Mouse (Mus musculus): ENCODE data around the gene Cngb1.

Gene Cngb1

DNA sequence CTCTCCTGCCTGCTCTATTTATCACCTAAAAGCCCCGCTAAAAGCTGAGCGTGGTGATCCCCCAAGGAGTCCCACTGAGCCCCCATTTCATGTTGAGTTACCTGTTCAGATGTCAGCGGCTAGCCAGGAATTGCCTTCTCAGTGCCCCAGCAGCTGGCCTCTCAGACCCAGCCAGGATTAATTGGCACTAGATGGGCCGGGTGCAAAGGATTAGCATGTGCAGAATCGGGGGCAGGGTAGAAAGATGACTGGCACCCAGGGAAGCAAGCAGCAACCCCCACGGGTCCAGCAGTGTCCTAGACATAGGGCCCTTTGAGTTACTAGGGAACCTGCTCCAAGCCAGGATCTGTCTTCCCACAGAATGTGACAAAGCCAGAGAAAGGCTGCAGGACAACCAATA is at the start of gene Cngb1:
Cngb1 (minus strand) TSS at position 155 of the 400 bp plus-strand sequence.
- no peak for DNase-seq

DNA sequence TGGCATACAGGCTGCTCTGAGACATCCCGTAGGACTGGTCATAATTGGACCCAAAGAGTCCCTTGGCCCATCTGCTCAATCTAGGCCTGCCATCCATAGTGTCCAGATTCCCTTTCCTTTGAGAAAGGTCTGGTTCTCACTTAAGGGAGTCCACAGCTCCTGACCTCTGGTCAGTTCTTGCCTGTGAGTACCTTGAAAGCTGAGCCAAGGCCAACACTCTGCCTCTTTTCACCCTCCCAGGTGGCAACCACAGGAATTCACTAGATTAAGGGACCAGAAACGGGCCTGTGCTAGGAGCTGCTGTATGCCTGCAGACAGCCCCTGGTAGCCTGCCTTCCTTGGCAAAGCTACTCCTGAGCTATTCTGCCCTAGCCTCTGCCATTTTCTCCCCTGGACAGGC is 48.2 kb upstream of the Cngb1 start:
- DNase-seq, result no peak

DNA sequence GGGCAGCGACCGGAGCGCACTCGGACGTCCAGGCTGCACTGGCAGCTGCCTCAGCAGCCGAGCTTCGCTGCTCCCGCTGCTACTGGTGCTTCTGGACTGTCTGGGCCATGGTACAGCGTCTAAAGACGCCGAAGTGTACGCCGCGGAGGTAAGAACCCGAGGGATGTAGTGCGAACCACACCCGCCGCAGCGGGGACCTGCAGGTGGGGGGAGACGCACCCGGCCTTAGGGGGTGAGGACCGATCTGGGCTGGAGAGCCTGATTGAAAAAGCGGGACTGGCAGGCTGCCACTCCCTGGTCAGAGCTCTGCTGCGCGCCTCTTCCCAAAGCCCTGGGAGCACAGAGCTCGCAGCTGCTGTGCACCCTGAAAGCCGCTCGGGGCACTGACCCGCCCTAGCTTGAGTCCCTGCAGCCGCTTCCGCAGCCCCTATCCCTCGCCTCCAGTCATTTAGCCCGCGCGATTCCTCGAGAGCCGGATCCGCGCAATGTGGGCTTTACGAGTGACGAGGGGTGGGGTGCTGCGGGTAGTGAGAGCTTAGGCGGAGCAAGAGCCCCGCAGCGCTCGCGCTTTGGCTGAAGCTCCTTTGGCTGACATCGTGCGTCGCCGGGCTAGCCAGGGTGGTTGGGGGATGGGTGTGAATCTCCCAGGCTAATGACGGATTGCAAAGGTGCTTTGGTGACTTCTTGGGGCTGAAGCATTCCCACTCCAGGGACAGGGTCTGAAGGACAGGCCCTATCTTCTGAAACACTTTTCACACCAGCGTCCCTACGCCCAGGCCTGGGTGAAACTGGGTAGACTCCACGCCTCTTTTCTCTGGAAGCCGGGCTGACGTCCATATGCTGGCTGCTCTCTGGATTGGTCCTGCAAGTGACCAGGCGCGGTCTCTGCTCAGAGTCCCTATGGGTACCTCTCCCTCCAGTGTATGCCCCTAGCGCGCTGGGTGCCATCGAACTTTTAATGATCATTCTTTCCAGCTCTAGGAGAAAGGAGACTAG is 46.8 kb upstream of the Cngb1 start:
- peak; percentile 72 for DNase-seq

DNA sequence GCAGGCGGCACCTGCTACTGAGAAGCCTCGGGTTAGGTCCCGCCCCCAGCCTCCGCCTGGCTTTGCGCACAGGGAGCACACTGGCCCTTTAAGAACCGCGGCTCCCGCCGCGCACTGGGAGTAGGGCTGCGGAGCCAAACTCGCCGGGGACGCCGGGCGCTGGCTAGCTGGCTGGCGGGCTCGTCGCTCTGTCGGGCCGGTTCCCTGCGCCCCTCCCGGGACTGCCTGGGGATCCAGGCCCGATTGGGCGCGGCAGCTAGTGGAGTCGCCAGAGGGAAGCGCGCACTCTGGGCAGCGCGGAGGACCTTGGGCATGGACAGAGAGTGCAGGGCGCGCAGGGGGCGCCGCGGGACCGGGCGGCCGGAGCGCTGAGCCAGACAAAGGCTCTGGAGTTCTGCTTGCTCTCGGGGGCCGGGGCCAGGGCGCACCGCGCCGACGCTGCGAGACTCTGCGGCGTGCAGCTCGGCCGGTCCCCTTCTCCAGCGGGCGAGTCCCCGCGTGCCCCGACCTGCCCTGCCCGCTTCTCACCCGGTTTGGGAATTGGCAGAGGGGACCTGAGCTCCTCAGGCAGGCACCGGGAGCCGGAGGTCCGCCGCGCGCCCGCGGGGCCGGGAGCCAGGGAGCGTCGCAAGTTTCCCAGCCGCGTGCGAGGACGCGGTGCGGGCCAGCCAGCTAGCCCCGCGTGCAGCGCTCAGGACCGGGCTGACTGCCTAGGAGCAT is 45.9 kb upstream of the Cngb1 start, which contains the start of gene Mmp15:
Mmp15 (plus strand) TSS at position 118 of the 720 bp plus-strand sequence.
- peak; percentile 84 for DNase-seq

DNA sequence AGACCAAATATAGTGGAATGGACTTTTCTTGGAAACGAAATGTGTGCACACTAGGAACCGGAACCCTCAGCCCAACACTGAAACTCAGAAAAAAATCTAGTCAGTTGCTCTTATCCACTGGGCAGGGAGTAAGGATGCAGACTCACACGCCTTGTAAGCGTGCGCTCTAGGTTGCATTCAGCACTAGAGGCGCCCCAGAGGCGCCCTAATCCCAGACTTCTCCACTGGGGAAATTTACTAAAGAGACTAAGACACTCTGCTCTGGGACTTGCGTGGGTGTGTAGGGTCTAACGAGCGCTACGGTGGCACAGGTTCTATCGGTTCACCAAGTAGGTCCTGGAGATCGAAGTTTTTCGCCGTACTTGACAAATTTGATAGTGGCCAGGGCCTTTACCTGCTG is 45.1 kb upstream of the Cngb1 start:
- no peak for DNase-seq

DNA sequence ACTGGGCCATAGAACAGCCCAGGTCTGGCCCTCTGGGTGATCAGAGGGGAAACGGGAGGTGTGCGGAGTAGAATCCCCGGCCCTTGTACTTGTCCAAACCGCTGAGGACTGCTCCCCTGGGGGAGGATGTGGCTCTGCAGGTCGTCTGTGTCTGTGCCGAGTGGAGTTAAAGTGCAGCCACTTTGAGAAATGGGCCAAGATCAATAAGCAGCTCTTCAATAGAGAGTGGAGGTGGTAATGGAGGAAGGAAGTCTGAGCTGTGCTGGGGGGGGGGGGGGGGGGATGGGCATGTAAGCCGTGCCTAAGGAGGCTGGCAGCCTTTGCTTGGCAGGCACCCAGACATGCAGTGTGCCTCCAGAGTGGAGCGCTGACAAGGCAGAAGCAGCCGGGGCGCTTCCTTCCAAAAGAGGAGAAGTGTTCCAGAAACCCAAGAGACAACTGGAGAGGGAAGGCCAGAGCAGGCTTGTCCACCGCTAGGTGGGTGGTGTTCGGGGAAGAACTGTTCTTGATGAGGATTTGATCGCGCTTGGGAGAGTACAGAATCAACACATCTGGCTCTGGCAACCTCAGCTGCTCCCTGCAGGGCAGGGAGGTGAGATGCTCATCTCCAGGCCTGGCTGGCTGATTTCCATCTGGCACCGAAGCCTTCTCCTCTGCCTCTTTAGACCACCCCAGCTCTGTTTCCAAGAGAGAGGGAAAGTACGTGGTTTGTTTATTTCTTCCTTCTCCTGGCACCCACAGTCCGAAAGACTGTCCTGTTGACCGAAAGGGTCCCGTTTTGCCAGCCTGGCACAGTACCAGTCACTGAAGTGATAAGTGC is 42.6 kb upstream of the Cngb1 start:
- peak; percentile 78 for DNase-seq

DNA sequence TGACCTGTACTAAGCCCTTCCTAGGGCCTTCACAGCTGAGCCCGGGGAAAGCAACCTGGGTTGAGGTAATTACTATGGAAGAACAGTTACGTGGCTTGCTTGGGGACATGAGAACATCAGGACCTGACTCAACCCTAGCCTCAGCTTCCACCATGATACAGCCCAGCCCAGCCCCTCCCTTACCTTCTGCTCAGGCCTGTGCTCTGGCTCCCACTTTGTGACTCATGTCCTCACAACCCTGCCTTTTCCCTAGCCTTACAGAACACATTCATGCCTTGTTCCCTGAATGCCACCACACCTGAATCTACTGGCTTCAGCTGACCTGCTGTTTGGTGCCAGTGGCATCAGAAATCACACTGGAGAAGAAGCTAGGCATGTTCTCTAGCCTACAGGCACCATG is 42.0 kb upstream of the Cngb1 start:
- DNase-seq, result no peak

DNA sequence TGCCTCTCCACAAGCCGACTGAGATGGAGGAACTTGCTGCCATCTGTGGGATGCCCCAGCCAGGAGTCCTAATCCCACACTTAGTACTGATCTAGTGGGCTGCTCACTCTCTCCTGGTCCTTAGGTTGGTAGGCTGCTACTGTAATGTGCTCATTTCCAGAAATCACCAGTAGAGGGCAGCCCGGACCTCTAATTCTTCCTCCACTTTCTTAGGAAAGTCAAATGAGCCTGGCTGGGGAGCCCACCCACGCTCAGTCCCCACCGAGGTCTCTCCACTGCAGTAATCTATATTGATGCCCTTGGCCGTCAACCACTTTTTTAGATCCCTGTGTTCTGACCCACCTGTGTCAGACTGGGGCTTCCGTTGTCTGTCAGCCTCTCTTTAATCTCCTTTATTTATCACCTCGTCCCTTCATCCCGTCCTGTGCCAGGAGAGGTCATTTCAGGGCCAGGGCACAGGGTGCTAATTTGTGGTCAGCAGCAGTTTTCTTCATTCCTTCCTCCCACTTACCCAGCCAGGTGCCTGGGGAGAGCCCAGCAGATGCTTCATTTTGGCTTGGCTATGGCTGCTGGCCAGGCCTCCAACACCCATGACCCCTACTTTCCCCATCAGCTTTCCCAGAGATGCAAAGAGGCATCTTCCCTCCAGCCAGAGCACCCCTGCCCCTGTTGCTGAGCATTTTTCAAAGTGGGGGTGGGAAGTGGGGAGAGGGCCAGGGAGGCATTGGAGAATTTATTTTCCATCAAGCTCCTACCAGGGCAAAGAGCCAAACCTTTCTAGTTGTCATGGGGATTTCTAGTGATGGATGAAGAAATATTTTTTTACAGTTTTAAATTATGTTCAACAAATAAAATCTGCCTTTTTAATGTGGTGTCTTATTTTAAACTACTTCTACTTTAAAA is 40.5 kb upstream of the Cngb1 start:
- peak; percentile 87 for DNase-seq

DNA sequence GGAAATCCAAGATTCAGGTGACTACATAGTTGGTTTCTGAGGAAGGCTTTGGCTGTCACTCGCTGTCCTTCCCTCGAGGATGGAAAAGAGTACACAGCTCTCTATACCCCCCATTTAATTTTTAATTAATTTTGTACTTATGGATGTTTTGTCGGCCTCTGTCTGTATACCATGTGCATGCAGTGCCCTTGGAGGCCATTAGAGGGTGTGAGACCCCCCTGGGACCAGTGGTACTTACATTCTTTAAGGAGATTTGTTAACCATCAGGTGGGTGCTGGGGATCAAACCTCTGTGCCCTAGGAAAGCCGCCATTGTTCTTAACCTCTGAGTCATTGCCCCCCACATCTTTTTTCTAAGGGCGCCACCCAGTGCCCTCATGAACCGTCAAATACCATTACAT is 38.3 kb upstream of the Cngb1 start:
- DNase-seq, result no peak

DNA sequence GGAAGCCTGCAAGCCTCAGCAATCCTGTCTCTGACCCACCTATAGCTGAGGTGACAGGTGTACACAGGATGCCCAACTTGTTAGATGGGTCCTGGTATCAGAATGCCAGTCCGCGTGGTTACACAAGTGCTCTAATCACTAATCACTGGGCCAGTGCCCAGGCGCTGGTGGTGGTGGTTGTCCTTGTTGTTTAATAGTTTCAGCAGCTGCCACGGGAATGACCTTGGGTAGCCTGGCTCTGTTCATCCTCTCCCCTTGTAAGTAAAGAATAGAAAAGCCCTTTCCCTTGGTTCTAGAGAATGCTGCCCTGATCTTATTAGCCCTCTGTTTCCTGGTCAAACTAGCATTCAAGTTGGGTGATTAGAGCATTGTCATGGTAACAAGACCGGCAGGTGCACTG is 35.3 kb upstream of the Cngb1 start:
- no peak for DNase-seq

DNA sequence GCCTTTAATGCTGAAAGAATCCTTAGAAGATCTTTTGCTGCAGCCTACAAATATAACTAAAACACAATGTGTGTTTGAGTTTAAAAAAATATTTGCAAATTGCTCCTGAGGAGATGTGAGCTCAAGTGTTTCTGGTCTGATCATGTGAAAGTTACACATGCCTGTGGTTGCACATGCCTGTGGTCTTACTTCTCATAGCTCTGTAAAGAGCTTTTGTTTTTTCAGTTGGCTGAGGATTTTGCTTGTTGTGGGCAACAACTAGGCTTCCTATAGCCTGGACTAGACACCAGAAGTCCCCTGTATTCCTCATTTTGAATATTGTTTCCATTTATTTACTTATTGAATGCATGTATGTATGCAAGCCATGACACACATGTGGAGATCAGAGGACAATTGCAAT is 30.0 kb upstream of the Cngb1 start:
- no peak for DNase-seq

DNA sequence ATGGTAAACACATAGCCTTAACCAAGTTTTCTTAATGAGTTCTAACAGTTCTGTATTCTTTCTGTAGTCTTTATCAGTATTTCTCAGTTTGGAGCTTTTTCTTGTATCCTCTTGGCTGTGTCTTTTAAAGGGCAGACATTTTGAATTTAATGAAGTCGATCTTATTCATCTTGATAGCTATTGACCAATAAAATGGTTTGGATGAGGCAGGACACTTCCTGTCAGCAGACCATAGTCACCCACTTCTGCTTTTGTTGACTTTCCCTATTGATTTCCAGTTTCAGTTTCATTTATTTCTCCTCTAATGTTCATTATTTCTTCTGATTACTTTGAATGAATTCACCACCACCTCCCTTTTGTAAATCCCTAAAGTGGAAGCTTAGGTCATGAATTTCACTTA is 29.3 kb upstream of the Cngb1 start:
- no peak for DNase-seq

DNA sequence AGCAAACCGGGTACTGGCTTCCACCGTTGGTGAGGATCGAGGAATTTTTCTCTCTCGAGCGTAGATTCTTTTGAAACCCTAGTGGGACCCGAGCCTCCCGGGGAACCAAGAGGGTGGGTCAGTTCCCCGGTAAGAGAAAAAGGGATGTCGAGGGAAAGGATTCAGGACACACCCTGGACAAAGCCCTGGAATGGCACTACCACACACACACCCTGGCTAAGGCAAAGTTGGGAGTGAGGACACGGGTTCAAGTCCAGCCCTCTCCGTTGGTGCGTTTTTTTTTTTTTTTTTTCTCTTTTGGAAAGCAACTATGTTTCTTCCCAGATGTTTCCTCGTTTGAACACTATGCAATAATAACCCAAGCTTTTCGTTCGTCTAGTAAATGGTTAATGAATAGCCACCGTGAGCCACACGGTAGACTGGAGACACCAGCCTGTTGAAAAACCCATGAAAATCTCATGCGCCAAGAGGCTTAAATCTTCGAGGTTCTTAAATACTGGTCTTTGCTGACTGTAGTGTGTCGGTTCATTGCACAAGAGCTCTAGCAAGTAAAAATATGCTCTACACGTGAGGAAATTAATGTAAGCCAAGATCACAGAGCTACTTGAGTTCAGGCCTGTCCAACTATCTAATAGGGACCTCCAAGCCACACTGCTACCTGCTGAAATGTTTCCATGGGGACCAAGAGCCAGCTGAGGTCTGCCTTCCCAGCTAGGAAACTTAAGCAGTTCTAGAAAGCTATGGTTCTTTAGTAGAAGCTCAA is 26.2 kb upstream of the Cngb1 start:
- DNase-seq, result no peak

DNA sequence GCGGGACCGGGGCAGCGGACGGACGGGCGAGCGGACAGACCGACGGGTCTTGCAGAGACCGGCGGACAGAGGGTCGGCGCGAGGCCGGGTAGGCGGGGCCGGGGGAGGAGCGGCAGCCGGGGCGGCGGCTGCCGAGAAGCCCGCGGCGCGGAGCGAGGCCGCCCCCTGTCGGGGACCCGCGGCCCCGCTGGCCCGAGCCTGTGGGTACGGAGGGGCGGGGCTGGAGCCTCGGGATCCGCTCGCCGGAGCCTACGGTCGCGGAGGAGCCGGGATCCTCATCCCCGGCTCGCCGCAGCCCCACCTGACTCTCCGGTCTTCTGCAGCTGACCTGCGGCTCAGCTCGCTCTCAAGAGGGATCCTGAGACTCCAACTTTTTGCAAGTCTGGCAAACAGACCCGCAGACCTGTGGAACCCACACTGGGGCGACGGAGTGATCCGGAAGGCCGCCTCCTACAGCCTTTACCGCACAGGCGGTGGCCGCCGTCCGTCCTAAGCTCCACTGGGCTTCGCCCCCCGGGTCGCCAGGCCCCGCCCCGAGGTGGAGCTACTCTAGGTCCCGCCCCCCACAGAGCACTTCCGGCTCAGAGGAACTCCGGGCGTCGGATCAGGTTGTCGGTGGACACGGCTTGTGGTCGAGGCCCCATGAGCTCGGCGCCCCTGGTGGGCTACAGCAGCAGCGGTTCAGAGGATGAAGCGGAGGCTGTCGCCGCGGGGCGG is 25.5 kb upstream of the Cngb1 start, which contains the start of the genes Zfp319 and Usb1:
Zfp319 (minus strand) TSS at position 231 of the 717 bp plus-strand sequence.
Usb1 (plus strand) TSS at position 565 of the 717 bp plus-strand sequence.
- peak; percentile 97 for DNase-seq

DNA sequence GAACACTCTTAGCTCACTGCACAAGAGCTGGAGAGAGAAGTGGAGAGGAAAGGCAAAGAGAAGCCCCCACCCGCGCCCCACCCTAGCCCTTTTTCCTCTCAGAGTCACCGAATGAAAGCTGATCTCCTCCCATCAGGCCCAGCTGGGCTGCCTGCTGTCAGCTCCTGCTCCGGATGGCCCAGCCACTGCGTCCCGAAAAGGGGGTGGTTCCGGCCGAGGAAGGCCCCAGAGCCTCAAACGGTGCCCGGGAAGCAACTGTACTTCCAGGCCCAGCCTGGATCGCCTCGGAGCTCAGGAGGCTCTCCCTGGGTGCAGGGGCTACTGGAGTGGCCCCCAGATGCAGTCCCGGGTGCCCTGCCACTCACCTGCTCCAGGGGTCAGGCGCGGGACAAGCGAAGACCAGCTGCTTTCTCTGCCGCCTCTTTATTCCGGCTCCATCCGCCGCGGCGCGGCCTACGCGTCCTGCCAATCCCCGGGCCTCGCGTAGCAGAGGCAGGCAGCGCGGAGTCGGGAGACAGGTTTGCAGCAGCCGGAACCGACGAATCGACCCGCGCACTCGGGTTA is 24.9 kb upstream of the Cngb1 start:
- DNase-seq, result peak; percentile 85

DNA sequence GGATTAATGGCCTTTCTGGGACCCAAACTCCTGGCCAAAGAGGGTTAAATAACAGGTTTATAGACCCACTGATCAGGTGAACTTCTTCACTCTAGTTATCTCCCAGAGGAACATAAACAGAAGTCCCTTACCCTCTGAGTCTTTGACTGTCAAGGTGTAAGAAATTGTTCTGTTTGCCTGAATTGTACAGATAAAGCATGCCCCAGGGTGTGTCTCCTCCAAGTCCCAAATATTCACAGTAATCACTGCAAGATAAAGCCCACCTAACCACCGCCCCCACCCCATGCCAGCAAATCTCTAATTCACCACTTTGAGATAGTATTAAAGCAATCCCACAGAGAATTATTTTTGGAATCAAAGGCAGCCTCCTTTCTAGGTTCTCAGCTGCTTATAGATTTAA is 24.0 kb upstream of the Cngb1 start:
- DNase-seq, result no peak

DNA sequence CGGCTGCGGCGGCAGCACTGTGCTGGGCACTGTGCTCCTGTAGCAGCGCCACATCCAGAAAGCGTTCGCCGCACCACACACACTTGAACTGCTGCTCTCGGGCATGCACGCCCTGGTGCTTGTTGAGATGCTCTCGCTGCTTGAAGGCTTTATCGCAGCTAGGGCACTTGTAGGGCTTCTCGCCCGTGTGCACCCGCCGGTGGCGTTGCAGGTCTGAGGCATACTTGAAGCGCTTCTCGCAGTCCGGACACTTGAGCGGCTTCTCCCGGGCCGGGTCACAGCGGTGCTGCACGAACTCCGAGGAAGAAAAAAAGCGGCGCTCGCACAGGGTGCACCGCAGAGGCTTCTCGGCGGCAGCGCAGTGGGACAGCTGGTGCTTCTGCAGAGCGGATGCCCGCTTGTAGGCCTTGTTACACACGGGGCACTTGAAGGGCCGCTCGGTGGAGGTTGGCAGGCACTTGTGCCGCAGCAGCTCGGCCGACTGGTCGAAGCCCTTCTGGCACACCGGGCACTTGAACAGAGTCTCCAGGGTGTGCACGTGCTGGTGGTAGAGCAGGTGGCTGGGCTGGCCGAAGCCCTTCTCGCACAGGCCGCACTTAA is 21.6 kb upstream of the Cngb1 start:
- no peak for DNase-seq

DNA sequence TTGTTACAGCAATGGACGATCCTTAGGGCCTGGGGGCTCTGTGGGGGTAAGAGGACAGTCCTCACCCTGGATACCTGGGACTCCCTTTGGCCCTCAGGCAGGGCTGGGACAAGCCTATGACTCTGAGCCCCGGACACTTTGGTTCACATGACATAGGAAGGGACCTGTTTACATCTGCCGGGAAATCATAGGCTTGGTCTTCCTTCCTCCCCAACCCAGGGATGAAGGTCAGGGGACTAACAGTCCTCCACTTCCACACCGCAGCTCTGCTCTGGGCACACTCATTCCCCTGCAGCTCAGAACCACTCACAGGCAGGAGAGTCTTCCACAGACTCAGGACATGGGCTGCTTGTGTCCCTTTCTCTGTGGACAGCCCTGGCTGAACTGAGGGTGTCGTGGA is 20.4 kb upstream of the Cngb1 start:
- DNase-seq, result no peak

DNA sequence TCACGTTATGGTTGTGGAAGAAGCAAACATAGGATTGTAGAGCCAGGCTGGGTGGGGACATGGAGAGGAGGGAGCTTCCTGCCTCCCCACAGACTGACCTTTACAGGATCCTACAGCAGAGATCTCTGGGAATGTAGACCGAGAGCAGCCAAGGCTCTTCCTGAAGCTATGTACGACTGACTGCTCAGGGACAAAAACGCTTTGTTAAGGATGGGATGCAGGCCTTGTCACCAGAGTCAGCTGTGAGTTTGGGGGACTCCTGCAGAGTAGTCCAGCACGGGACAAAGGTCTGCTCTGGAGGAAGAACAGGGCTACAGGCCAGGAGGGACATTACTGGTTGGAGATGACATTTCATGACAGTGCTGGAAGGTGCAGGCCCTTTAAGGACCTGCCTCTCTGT is 18.3 kb upstream of the Cngb1 start:
- no peak for DNase-seq
